Mouse (Mus musculus) forebrain, embryonic 12.5 days (tissue): ENCODE results near the gene Ecel1. TPM values are rescaled to one million over a fixed set of nuclear protein-coding genes. Genes with fewer than 3 reads are reported as not detected.

Experiments
- ATAC-seq: fragments of 200-750 bp; cut with Nextera tagmentation; 2 replicates; pipeline ENCODE4 v1.8.0; 2017; ENCODE audit warnings: moderate TSS enrichment; ENCODE audit not compliant: low FRiP score
- H3K27ac ChIP-seq: fragments of 300-500 bp; sonication (generic); 2 replicates; pipeline ENCODE4 v1.5.1; 2016; ENCODE audit warnings: mild to moderate bottlenecking
- H3K27me3 ChIP-seq: fragments of 300-500 bp; sonication (generic); 2 replicates; pipeline ENCODE4 v1.6.1; 2016; ENCODE audit warnings: mild to moderate bottlenecking
- H3K36me3 ChIP-seq: fragments of 300-500 bp; sonication (generic); replicated peaks from 2 replicates; pipeline ENCODE4 v1.6.1; 2016; ENCODE audit warnings: mild to moderate bottlenecking
- H3K4me1 ChIP-seq: fragments of 300-500 bp; sonication (generic); 2 replicates; pipeline ENCODE4 v1.6.1; 2016
- H3K4me2 ChIP-seq: fragments of 300-500 bp; sonication (generic); 2 replicates; pipeline ENCODE4 v1.6.1; 2016; ENCODE audit warnings: mild to moderate bottlenecking, moderate library complexity
- H3K4me3 ChIP-seq: fragments of 300-500 bp; sonication (generic); replicated peaks from 2 replicates; pipeline ENCODE4 v1.5.1; 2016; ENCODE audit warnings: mild to moderate bottlenecking
- H3K9ac ChIP-seq: fragments of 300-500 bp; sonication (generic); 2 replicates; pipeline ENCODE4 v1.6.1; 2016; ENCODE audit warnings: mild to moderate bottlenecking
- H3K9me3 ChIP-seq: fragments of 300-500 bp; sonication (generic); 2 replicates; pipeline ENCODE4 v1.6.1; 2016
- WGBS: fragments of 180-500 bp; shearing (Covaris S2); methylation state at CpG from one replicate; pipeline ENCODE4 v1.1.7; 2016; 5-methylcytosine and 5-hydroxymethylcytosine counted together
- polyA plus RNA-seq: library from polyadenylated mRNA; unstranded; fragments of >200 nt; fragmentation: Nextera tagmentation; extraction: Ambion mirVana; gene quantifications from 2 replicates; pipeline ENCODE4 v1.2.1, GENCODE M21; 2016

The Ecel1 gene
- 18.3 and 23.2 TPM in 2 replicates for polyA plus RNA-seq

GRCm38 (mm10) chr1:87156199-87156587 lies at the start of gene Ecel1:
TSS of gene Ecel1 (minus strand) at chr1:87156521.
- WGBS, result 3% methylated on average over 12 of the region's 12 CpGs
- no peaks in the 10 kb centered on the region for H3K9me3 ChIP-seq
- peaks cover 26% of the 10 kb centered on the region for H3K4me1 ChIP-seq
- no peaks in the 10 kb centered on the region for H3K36me3 ChIP-seq
- peak within 1 kb of the TSS; percentile 46 for H3K27ac ChIP-seq
- H3K27me3 ChIP-seq, result peaks cover 88% of the 10 kb centered on the region
- no peak; the same call in 1 of the 2 replicates for ATAC-seq
- H3K9ac ChIP-seq, result peak within 1 kb of the TSS; percentile 49
- H3K4me3 ChIP-seq, result peak within 1 kb of the TSS; percentile 48
- peak within 1 kb of the TSS; percentile 73 for H3K4me2 ChIP-seq

- no peaks in the 10 kb centered on the region for H3K9me3 ChIP-seq
- no peak overlapping the region for H3K4me2 ChIP-seq
- no peaks in the 10 kb centered on the region for H3K36me3 ChIP-seq
- H3K4me3 ChIP-seq, result no peak overlapping the region
- WGBS, result 61% methylated on average over 3 of the region's 3 CpGs
- peaks cover 44% of the 10 kb centered on the region for H3K27me3 ChIP-seq
- no peaks in the 10 kb centered on the region for H3K4me1 ChIP-seq
- ATAC-seq, result no peak
- no peak overlapping the region for H3K27ac ChIP-seq
- 0 out of 2 replicates have a peak overlapping the region, but pooled peaks have one; percentile 14 for H3K9ac ChIP-seq
These were observed 49.2 kb upstream of the Ecel1 start for GRCm38 (mm10) chr1:87205502-87205901.

- Histone ChIP-seq H3K27me3 (peaks cover 44% of the 10 kb centered on the region), H3K4me1 (no peaks in the 10 kb centered on the region), H3K27ac (no peak overlapping the region), H3K9me3 (no peaks in the 10 kb centered on the region), H3K36me3 (no peaks in the 10 kb centered on the region), H3K4me3 (no peak overlapping the region), H3K9ac (no peak overlapping the region), H3K4me2 (no peak overlapping the region)
- WGBS, result 73% methylated on average over 6 of the region's 6 CpGs
- ATAC-seq, result no peak
These were observed 48.7 kb upstream of the Ecel1 start for GRCm38 (mm10) chr1:87205038-87205437.

GRCm38 (mm10) chr1:87204465-87204864 lies 48.1 kb upstream of the Ecel1 start, which contains the start of gene Chrng:
TSS of gene Chrng (plus strand) at chr1:87204657.
- no peak within 1 kb of the TSS for H3K4me2 ChIP-seq
- H3K27ac ChIP-seq, result no peak within 1 kb of the TSS
- H3K36me3 ChIP-seq, result no peaks in the 10 kb centered on the region
- no peak for ATAC-seq
- WGBS, result 90% methylated on average over 7 of the region's 7 CpGs
- H3K27me3 ChIP-seq, result peaks cover 41% of the 10 kb centered on the region
- H3K9ac ChIP-seq, result no peak within 1 kb of the TSS
- H3K4me1 ChIP-seq, result no peaks in the 10 kb centered on the region
- no peaks in the 10 kb centered on the region for H3K9me3 ChIP-seq
- H3K4me3 ChIP-seq, result no peak within 1 kb of the TSS

GRCm38 (mm10) chr1:87203779-87204178 lies 47.5 kb upstream of the Ecel1 start:
- Histone ChIP-seq H3K4me3 (no peak overlapping the region), H3K9ac (no peak overlapping the region), H3K36me3 (no peaks in the 10 kb centered on the region), H3K27ac (no peak overlapping the region), H3K4me1 (no peaks in the 10 kb centered on the region), H3K27me3 (peaks cover 43% of the 10 kb centered on the region), H3K4me2 (no peak overlapping the region), H3K9me3 (no peaks in the 10 kb centered on the region)
- no peak for ATAC-seq
- 80% methylated on average over 5 of the region's 5 CpGs for WGBS

GRCm38 (mm10) chr1:87201848-87202247 lies 45.5 kb upstream of the Ecel1 start:
- Histone ChIP-seq H3K4me3 (no peak overlapping the region), H3K36me3 (no peaks in the 10 kb centered on the region), H3K4me2 (no peak overlapping the region), H3K9me3 (no peaks in the 10 kb centered on the region), H3K9ac (no peak overlapping the region), H3K27me3 (peaks cover 25% of the 10 kb centered on the region), H3K4me1 (no peaks in the 10 kb centered on the region), H3K27ac (no peak overlapping the region)
- WGBS, result 44% methylated on average over 1 of the region's 1 CpGs
- no peak for ATAC-seq

- Histone ChIP-seq H3K4me3 (no peak overlapping the region), H3K9ac (no peak overlapping the region), H3K9me3 (no peaks in the 10 kb centered on the region), H3K27me3 (peaks cover 15% of the 10 kb centered on the region), H3K4me1 (no peaks in the 10 kb centered on the region), H3K36me3 (no peaks in the 10 kb centered on the region), H3K4me2 (no peak overlapping the region), H3K27ac (no peak overlapping the region)
- ATAC-seq, result no peak
- WGBS, result 76% methylated on average over 2 of the region's 2 CpGs
These were observed 44.5 kb upstream of the Ecel1 start for GRCm38 (mm10) chr1:87200811-87201210.

- Histone ChIP-seq H3K4me2 (no peak overlapping the region), H3K9ac (no peak overlapping the region), H3K36me3 (no peaks in the 10 kb centered on the region), H3K4me1 (no peaks in the 10 kb centered on the region), H3K4me3 (no peak overlapping the region), H3K27ac (no peak overlapping the region), H3K9me3 (no peaks in the 10 kb centered on the region), H3K27me3 (0 out of 2 replicates have a peak, but pooled peaks cover 9% of the 10 kb centered on the region)
- ATAC-seq, result no peak
- 76% methylated on average over 12 of the region's 12 CpGs for WGBS
These were observed 42.1 kb upstream of the Ecel1 start for GRCm38 (mm10) chr1:87198119-87199065.

- no peak for ATAC-seq
- H3K4me1 ChIP-seq, result no peaks in the 10 kb centered on the region
- no peak overlapping the region for H3K27ac ChIP-seq
- WGBS, result 85% methylated on average over 9 of the region's 9 CpGs
- no peak overlapping the region for H3K4me2 ChIP-seq
- no peaks in the 10 kb centered on the region for H3K36me3 ChIP-seq
- no peak overlapping the region for H3K4me3 ChIP-seq
- no peaks in the 10 kb centered on the region for H3K9me3 ChIP-seq
- 0 out of 2 replicates have a peak, but pooled peaks cover 10% of the 10 kb centered on the region for H3K27me3 ChIP-seq
- no peak overlapping the region for H3K9ac ChIP-seq
These were observed 41.0 kb upstream of the Ecel1 start for GRCm38 (mm10) chr1:87197296-87197695.

- H3K4me3 ChIP-seq, result no peak within 1 kb of the TSS
- H3K4me1 ChIP-seq, result peaks cover 8% of the 10 kb centered on the region
- 34% methylated on average over 4 of the region's 4 CpGs for WGBS
- H3K27me3 ChIP-seq, result peaks cover 46% of the 10 kb centered on the region
- H3K9me3 ChIP-seq, result no peaks in the 10 kb centered on the region
- no peak within 1 kb of the TSS for H3K9ac ChIP-seq
- H3K4me2 ChIP-seq, result no peak within 1 kb of the TSS
- no peak within 1 kb of the TSS for H3K27ac ChIP-seq
- H3K36me3 ChIP-seq, result no peaks in the 10 kb centered on the region
- no peak for ATAC-seq
These were observed 34.1 kb upstream of the Ecel1 start, which contains the start of gene Chrnd for GRCm38 (mm10) chr1:87190429-87190828. TSS of gene Chrnd (plus strand) at chr1:87190607.

- WGBS, result 0% methylated on average over 15 of the region's 15 CpGs
- no peaks in the 10 kb centered on the region for H3K9me3 ChIP-seq
- peak overlapping the region; percentile 57 for H3K9ac ChIP-seq
- peaks cover 76% of the 10 kb centered on the region for H3K27me3 ChIP-seq
- no peaks in the 10 kb centered on the region for H3K36me3 ChIP-seq
- H3K4me2 ChIP-seq, result peak overlapping the region; percentile 84
- no peak overlapping the region for H3K27ac ChIP-seq
- ATAC-seq, result peak; percentile 54
- H3K4me1 ChIP-seq, result peaks cover 21% of the 10 kb centered on the region
- peak overlapping the region; percentile 44 for H3K4me3 ChIP-seq
These were observed 30.7 kb upstream of the Ecel1 start for GRCm38 (mm10) chr1:87187037-87187355.

GRCm38 (mm10) chr1:87186261-87187036 lies 30.1 kb upstream of the Ecel1 start:
- peak; percentile 39 for ATAC-seq
- H3K4me1 ChIP-seq, result peaks cover 21% of the 10 kb centered on the region
- H3K27me3 ChIP-seq, result peaks cover 78% of the 10 kb centered on the region
- no peaks in the 10 kb centered on the region for H3K36me3 ChIP-seq
- peak overlapping the region; percentile 84 for H3K4me2 ChIP-seq
- H3K9ac ChIP-seq, result peak overlapping the region; percentile 57
- H3K4me3 ChIP-seq, result peak overlapping the region; percentile 44
- no peaks in the 10 kb centered on the region for H3K9me3 ChIP-seq
- WGBS, result under 1% methylated on average over 53 of the region's 54 CpGs
- no peak overlapping the region for H3K27ac ChIP-seq
